Mouse (Mus musculus): ENCODE data around the gene Bmp5.

DNA sequence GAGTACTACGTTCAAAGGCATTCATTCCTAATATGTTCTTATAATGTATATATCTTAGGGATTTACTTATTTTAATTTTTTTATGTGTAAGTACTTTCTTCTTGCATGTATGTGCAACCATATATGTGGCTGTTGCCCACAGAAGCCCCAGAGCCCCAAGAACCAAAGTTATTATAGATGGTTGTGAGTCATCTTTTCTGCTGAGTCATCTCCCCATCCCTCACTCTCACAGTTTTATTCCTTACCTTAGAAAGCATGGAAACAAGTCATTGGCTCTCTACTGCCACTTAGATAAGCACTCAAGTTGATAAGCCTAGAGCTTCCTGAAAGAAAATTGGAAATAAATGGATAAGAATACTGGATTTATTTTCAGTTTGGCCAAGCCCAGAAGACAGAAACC, 40.0 kb downstream of the Bmp5 start:
- TF ChIP-seq CTCF (conservative IDR thresholded peaks at IDR 0.05; ENCODE audit: insufficient read depth, insufficient read length, low read depth, low read length) = no peak
- TF ChIP-seq POLR2A (IDR thresholded peaks at IDR 0.05; ENCODE audit: low read depth, low read length) = no peak

Data from kidney, adult 2 months (tissue).